Mouse (Mus musculus): ENCODE results near the gene Malsu1.
A peak's percentile ranks its signal among the peaks of the same experiment; 100 is the strongest.

Gene Malsu1

GRCm38 (mm10) chr6:49074117-49074490 lies 509 bp downstream of the Malsu1 start:
- DNase-seq (ENCODE audit: low spot score), result peak; percentile 51

- DNase-seq (ENCODE audit: low spot score), result no peak
Observed at GRCm38 (mm10) chr6:49077894-49078293, 4.3 kb downstream of the Malsu1 start.

GRCm38 (mm10) chr6:49079313-49079712 lies 5.7 kb downstream of the Malsu1 start:
- DNase-seq (ENCODE audit: low spot score), result no peak

- no peak for DNase-seq (ENCODE audit: low spot score)
Observed at GRCm38 (mm10) chr6:49083008-49083407, 9.4 kb downstream of the Malsu1 start.

GRCm38 (mm10) chr6:49094968-49095367 lies 21.4 kb downstream of the Malsu1 start:
- DNase-seq (ENCODE audit: low spot score), result no peak

- DNase-seq (ENCODE audit: low spot score), result no peak
Observed at GRCm38 (mm10) chr6:49096421-49096820, 22.8 kb downstream of the Malsu1 start.

- no peak for DNase-seq (ENCODE audit: low spot score)
Observed at GRCm38 (mm10) chr6:49096933-49097461, 23.4 kb downstream of the Malsu1 start.

GRCm38 (mm10) chr6:49097596-49098110 lies 24.1 kb downstream of the Malsu1 start:
- DNase-seq (ENCODE audit: low spot score), result no peak

GRCm38 (mm10) chr6:49099086-49099485 lies 25.5 kb downstream of the Malsu1 start:
- DNase-seq (ENCODE audit: low spot score), result no peak

GRCm38 (mm10) chr6:49106746-49107500 lies 33.3 kb downstream of the Malsu1 start:
- DNase-seq (ENCODE audit: low spot score), result no peak

GRCm38 (mm10) chr6:49109196-49109595 lies 35.6 kb downstream of the Malsu1 start:
- no peak for DNase-seq (ENCODE audit: low spot score)

GRCm38 (mm10) chr6:49113895-49114294 lies 40.3 kb downstream of the Malsu1 start:
- DNase-seq (ENCODE audit: low spot score), result no peak

GRCm38 (mm10) chr6:49114457-49114856 lies 40.9 kb downstream of the Malsu1 start:
- DNase-seq (ENCODE audit: low spot score), result no peak

GRCm38 (mm10) chr6:49115550-49115949 lies 42.0 kb downstream of the Malsu1 start:
- DNase-seq (ENCODE audit: low spot score), result no peak

- no peak for DNase-seq (ENCODE audit: low spot score)
Observed at GRCm38 (mm10) chr6:49116241-49116640, 42.6 kb downstream of the Malsu1 start.

- DNase-seq (ENCODE audit: low spot score), result no peak
Observed at GRCm38 (mm10) chr6:49118446-49118845, 44.9 kb downstream of the Malsu1 start.

GRCm38 (mm10) chr6:49119462-49120135 lies 46.0 kb downstream of the Malsu1 start:
- DNase-seq (ENCODE audit: low spot score), result no peak

GRCm38 (mm10) chr6:49120370-49120769 lies 46.8 kb downstream of the Malsu1 start:
- DNase-seq (ENCODE audit: low spot score), result no peak

GRCm38 (mm10) chr6:49130328-49130727 lies 56.7 kb downstream of the Malsu1 start:
- DNase-seq (ENCODE audit: low spot score), result no peak

- DNase-seq (ENCODE audit: low spot score), result no peak
Observed at GRCm38 (mm10) chr6:49131855-49132254, 58.3 kb downstream of the Malsu1 start.

GRCm38 (mm10) chr6:49132352-49133090 lies 58.9 kb downstream of the Malsu1 start:
- DNase-seq (ENCODE audit: low spot score), result no peak
